Mouse (Mus musculus) liver, embryonic 15.5 days (tissue): ENCODE measurements around the gene Lhpp. TPM values are rescaled to one million over a fixed set of nuclear protein-coding genes. Genes with fewer than 3 reads are reported as not detected.
A peak's percentile ranks its signal among the peaks of the same experiment; 100 is the strongest.

Source experiments
- ATAC-seq: fragments of 200-750 bp; cut with Nextera tagmentation; 2 replicates; pipeline ENCODE4 v1.8.0; 2017; ENCODE audit warnings: moderate number of reproducible peaks, mild to moderate bottlenecking, moderate library complexity; ENCODE audit not compliant: insufficient read depth
- H3K27ac ChIP-seq: fragments of 300-500 bp; sonication (generic); replicated peaks from 2 replicates; pipeline ENCODE4 v1.5.1; 2015; ENCODE audit warnings: mild to moderate bottlenecking, inconsistent platforms
- H3K27me3 ChIP-seq: fragments of 300-500 bp; sonication (generic); 2 replicates; pipeline ENCODE4 v1.6.1; 2015; ENCODE audit warnings: mild to moderate bottlenecking, inconsistent platforms
- H3K36me3 ChIP-seq: fragments of 300-500 bp; sonication (generic); replicated peaks from 2 replicates; pipeline ENCODE4 v1.6.1; 2015; ENCODE audit warnings: moderate library complexity, mild to moderate bottlenecking, inconsistent platforms
- H3K4me1 ChIP-seq: fragments of 300-500 bp; sonication (generic); replicated peaks from 2 replicates; pipeline ENCODE4 v1.6.1; 2015; ENCODE audit warnings: inconsistent platforms
- H3K4me2 ChIP-seq: fragments of 300-500 bp; sonication (generic); 2 replicates; pipeline ENCODE4 v1.6.1; 2015; ENCODE audit warnings: moderate library complexity, mild to moderate bottlenecking, inconsistent platforms
- H3K4me3 ChIP-seq: fragments of 300-500 bp; sonication (generic); replicated peaks from 2 replicates; pipeline ENCODE4 v1.5.1; 2015; ENCODE audit warnings: mild to moderate bottlenecking, inconsistent platforms
- H3K9ac ChIP-seq: fragments of 300-500 bp; sonication (generic); 2 replicates; pipeline ENCODE4 v1.6.1; 2015; ENCODE audit warnings: moderate library complexity, mild to moderate bottlenecking, inconsistent platforms
- H3K9me3 ChIP-seq: fragments of 300-500 bp; sonication (generic); replicated peaks from 2 replicates; pipeline ENCODE4 v1.6.1; 2016; ENCODE audit warnings: inconsistent platforms
- WGBS: fragments of 180-500 bp; shearing (Covaris S2); methylation state at CpG from one replicate; pipeline ENCODE4 v1.1.7; 2015; ENCODE audit warnings: mixed read lengths; ENCODE audit not compliant: insufficient replicate concordance; 5-methylcytosine and 5-hydroxymethylcytosine counted together
- polyA plus RNA-seq: library from polyadenylated mRNA; unstranded; fragments of >200 nt; fragmentation: Nextera tagmentation; extraction: Ambion mirVana; gene quantifications from 2 replicates; pipeline ENCODE4 v1.2.1, GENCODE M21; 2015

The Lhpp gene
- polyA plus RNA-seq, 1 experiment from 2014 or later: 4.8 TPM

- WGBS: 53% methylated on average over 6 of the region's 6 CpGs
- Histone ChIP-seq H3K9ac (no peak overlapping the region), H3K36me3 (no peaks in the 10 kb centered on the region), H3K4me3 (no peak overlapping the region), H3K27ac (no peak overlapping the region), H3K4me2 (no peak overlapping the region), H3K4me1 (peaks cover 11% of the 10 kb centered on the region), H3K27me3 (peaks cover 58% of the 10 kb centered on the region), H3K9me3 (no peaks in the 10 kb centered on the region)
- no peak for ATAC-seq
Observed at GRCm38 (mm10) chr7:132580511-132580910, 29.9 kb upstream of the Lhpp start.

- H3K27ac ChIP-seq: no peak overlapping the region
- H3K9me3 ChIP-seq: no peaks in the 10 kb centered on the region
- ATAC-seq: no peak
- no peak overlapping the region for H3K4me2 ChIP-seq
- 58% methylated on average over 2 of the region's 2 CpGs for WGBS
- H3K4me1 ChIP-seq: peaks cover 7% of the 10 kb centered on the region
- H3K9ac ChIP-seq: no peak overlapping the region
- H3K36me3 ChIP-seq: no peaks in the 10 kb centered on the region
- no peak overlapping the region for H3K4me3 ChIP-seq
- peaks cover 61% of the 10 kb centered on the region for H3K27me3 ChIP-seq
Observed at GRCm38 (mm10) chr7:132581441-132581840, 29.0 kb upstream of the Lhpp start.

GRCm38 (mm10) chr7:132585695-132586491, 24.5 kb upstream of the Lhpp start:
- no peaks in the 10 kb centered on the region for H3K4me1 ChIP-seq
- H3K36me3 ChIP-seq: no peaks in the 10 kb centered on the region
- H3K4me3 ChIP-seq: no peak overlapping the region
- 32% methylated on average over 3 of the region's 3 CpGs for WGBS
- no peak for ATAC-seq
- no peaks in the 10 kb centered on the region for H3K9me3 ChIP-seq
- H3K27ac ChIP-seq: no peak overlapping the region
- no peak overlapping the region for H3K4me2 ChIP-seq
- H3K9ac ChIP-seq: no peak overlapping the region
- peaks cover 26% of the 10 kb centered on the region for H3K27me3 ChIP-seq

- no peak overlapping the region for H3K4me3 ChIP-seq
- H3K27me3 ChIP-seq: peaks cover 17% of the 10 kb centered on the region
- no peak for ATAC-seq
- H3K9ac ChIP-seq: no peak overlapping the region
- H3K9me3 ChIP-seq: no peaks in the 10 kb centered on the region
- H3K36me3 ChIP-seq: no peaks in the 10 kb centered on the region
- H3K27ac ChIP-seq: no peak overlapping the region
- no peak overlapping the region for H3K4me2 ChIP-seq
- 66% methylated on average over 5 of the region's 5 CpGs for WGBS
- H3K4me1 ChIP-seq: no peaks in the 10 kb centered on the region
Observed at GRCm38 (mm10) chr7:132587167-132587566, 23.3 kb upstream of the Lhpp start.

- peaks cover 22% of the 10 kb centered on the region for H3K27me3 ChIP-seq
- no peak for ATAC-seq
- no peaks in the 10 kb centered on the region for H3K36me3 ChIP-seq
- H3K9me3 ChIP-seq: no peaks in the 10 kb centered on the region
- H3K9ac ChIP-seq: no peak overlapping the region
- H3K27ac ChIP-seq: no peak overlapping the region
- peaks cover 11% of the 10 kb centered on the region; the same call in 1 of the 2 replicates for H3K4me1 ChIP-seq
- H3K4me3 ChIP-seq: no peak overlapping the region
- no peak overlapping the region for H3K4me2 ChIP-seq
- WGBS: 61% methylated on average over 5 of the region's 5 CpGs
Observed at GRCm38 (mm10) chr7:132589610-132590009, 20.8 kb upstream of the Lhpp start.

GRCm38 (mm10) chr7:132593762-132594161, 16.7 kb upstream of the Lhpp start:
- Histone ChIP-seq H3K9ac (no peak overlapping the region), H3K27ac (no peak overlapping the region), H3K4me1 (peaks cover 45% of the 10 kb centered on the region), H3K9me3 (no peaks in the 10 kb centered on the region), H3K27me3 (peaks cover 57% of the 10 kb centered on the region), H3K4me3 (no peak overlapping the region), H3K36me3 (no peaks in the 10 kb centered on the region), H3K4me2 (no peak overlapping the region)
- 46% methylated on average over 2 of the region's 2 CpGs for WGBS
- ATAC-seq: no peak

GRCm38 (mm10) chr7:132594325-132594724, 16.1 kb upstream of the Lhpp start:
- Histone ChIP-seq H3K9me3 (no peaks in the 10 kb centered on the region), H3K27ac (no peak overlapping the region), H3K4me2 (no peak overlapping the region), H3K36me3 (no peaks in the 10 kb centered on the region), H3K9ac (no peak overlapping the region), H3K4me1 (peaks cover 48% of the 10 kb centered on the region), H3K4me3 (no peak overlapping the region), H3K27me3 (peaks cover 63% of the 10 kb centered on the region)
- no peak for ATAC-seq
- 77% methylated on average over 2 of the region's 2 CpGs for WGBS

GRCm38 (mm10) chr7:132595787-132596186, 14.7 kb upstream of the Lhpp start:
- WGBS: 17% methylated on average over 3 of the region's 3 CpGs
- Histone ChIP-seq H3K4me2 (peak overlapping the region; percentile 79), H3K4me3 (no peak overlapping the region), H3K9ac (no peak overlapping the region), H3K9me3 (no peaks in the 10 kb centered on the region), H3K36me3 (no peaks in the 10 kb centered on the region), H3K27ac (no peak overlapping the region), H3K4me1 (peaks cover 56% of the 10 kb centered on the region), H3K27me3 (peaks cover 78% of the 10 kb centered on the region)
- peak; percentile 64 for ATAC-seq

GRCm38 (mm10) chr7:132596557-132597250, 13.7 kb upstream of the Lhpp start:
- H3K4me2 ChIP-seq: peak overlapping the region; percentile 79
- peak overlapping the region; percentile 25; the same call in 1 of the 2 replicates for H3K9ac ChIP-seq
- no peaks in the 10 kb centered on the region for H3K9me3 ChIP-seq
- no peaks in the 10 kb centered on the region for H3K36me3 ChIP-seq
- 6% methylated on average over 26 of the region's 26 CpGs for WGBS
- no peak for ATAC-seq
- peaks cover 87% of the 10 kb centered on the region for H3K27me3 ChIP-seq
- H3K4me3 ChIP-seq: peak overlapping the region; percentile 50
- H3K4me1 ChIP-seq: peaks cover 56% of the 10 kb centered on the region
- no peak overlapping the region for H3K27ac ChIP-seq

GRCm38 (mm10) chr7:132597251-132598041, 13.0 kb upstream of the Lhpp start:
- Histone ChIP-seq H3K27ac (no peak overlapping the region), H3K4me2 (peak overlapping the region; percentile 79), H3K9ac (peak overlapping the region; percentile 25; the same call in 1 of the 2 replicates), H3K4me1 (peaks cover 58% of the 10 kb centered on the region), H3K9me3 (no peaks in the 10 kb centered on the region), H3K36me3 (no peaks in the 10 kb centered on the region), H3K4me3 (peak overlapping the region; percentile 50), H3K27me3 (peaks cover 94% of the 10 kb centered on the region)
- ATAC-seq: peak; percentile 47; the same call in 1 of the 2 replicates
- under 1% methylated on average over 59 of the region's 60 CpGs for WGBS
